ENCODE assay signal across 8 mouse cellular contexts in the genomic region with DNA sequence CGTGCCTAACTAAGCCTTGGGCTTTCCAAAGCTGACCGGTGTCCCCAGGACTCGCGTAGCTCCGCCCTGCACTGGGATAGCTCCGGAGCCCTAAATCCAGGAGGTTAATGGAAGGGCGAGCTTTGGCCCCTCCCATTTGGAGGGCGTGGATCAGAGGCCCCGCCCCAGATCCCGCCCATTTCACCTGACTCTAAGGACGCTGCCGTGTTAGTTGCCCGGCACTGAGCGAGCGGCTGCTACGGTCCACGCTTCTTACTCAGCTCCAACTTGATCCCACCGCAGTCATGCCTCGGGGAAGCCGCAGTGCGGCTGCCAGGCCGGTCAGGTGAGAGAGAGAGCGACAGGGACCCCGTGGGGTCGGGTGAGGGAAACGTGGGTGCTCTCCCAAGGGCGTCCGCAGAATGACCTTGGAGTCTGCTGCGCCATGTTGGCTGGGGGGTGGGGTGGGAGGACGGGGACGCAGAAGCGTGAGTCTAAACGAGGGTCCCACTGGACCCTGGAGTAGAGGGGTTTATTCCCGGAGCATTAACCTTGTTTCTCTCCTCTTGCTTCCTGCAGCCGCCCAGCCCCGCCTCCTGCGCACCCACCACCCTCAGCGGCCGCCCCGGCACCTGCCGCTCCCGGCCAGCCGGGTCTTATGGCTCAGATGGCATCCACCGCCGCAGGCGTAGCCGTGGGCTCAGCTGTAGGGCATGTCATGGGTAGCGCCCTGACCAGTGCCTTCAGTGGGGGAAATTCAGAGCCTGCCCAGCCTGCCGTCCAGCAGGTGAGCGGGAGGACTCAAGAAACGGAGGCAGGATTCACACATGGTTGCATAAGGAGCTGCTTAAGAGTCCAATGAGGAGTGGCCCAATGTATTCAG. TPM values are rescaled to one million over a fixed set of nuclear protein-coding genes. Genes with fewer than 3 reads are reported as not detected.
DNase-seq lines count a peak whose midpoint lies in the region; ATAC-seq and TF ChIP-seq lines count a peak whose summit lies in the region.

A gene (minus strand): TSS at position 817 of the 862 bp plus-strand sequence.

- in situ Hi-C loops in CH12.LX (cut with MboI; ENCODE audit: low pct_ligation_motif_present, low pct_unique_long_range_greater_than_20kb, low sequenced_read_pairs): loop anchor here (5.0 kb wide), 1 partner anchor 39 kb away; no protein-coding TSS in a partner anchor

- peak; percentile 81 for ATAC-seq in heart, embryonic 15.5 days (replicated peaks; ENCODE audit: insufficient number of reproducible peaks, insufficient read depth, low FRiP score, low read depth)
- peak; percentile 74 for ATAC-seq in liver, embryonic 13.5 days (ENCODE audit: low read depth)
- peak; percentile 80 for ATAC-seq in stomach, embryonic 15.5 days (ENCODE audit: insufficient read depth, low FRiP score, low read depth)

- peak within 1 kb of the TSS; percentile 99 for H3K27ac ChIP-seq in CH12.LX (ENCODE audit: insufficient read depth, low read depth)
- H3K27ac ChIP-seq in heart, embryonic 15.5 days: peak within 1 kb of the TSS; percentile 90
- peak within 1 kb of the TSS; percentile 95 for H3K27ac ChIP-seq in liver, embryonic 13.5 days
- no peak within 1 kb of the TSS for H3K27ac ChIP-seq in stomach, embryonic 15.5 days

- H3K4me2 ChIP-seq in CH12.LX (ENCODE audit: insufficient read depth, low read depth, poor library complexity, severe bottlenecking): peak within 1 kb of the TSS; percentile 90
- H3K4me2 ChIP-seq in heart, embryonic 15.5 days: peak within 1 kb of the TSS; percentile 77
- peak within 1 kb of the TSS; percentile 94 for H3K4me2 ChIP-seq in liver, embryonic 13.5 days
- peak within 1 kb of the TSS; percentile 82 for H3K4me2 ChIP-seq in stomach, embryonic 15.5 days

- peaks cover 0 to 15% of the 10 kb centered on the region in 2 experiments for H3K36me3 ChIP-seq in CH12.LX (replicated peaks in 1 of 2; ENCODE audit: control insufficient read depth in 1 of 2, insufficient read depth in 1 of 2, low read length in 1 of 2)
- no peaks in the 10 kb centered on the region for H3K36me3 ChIP-seq in heart, embryonic 15.5 days
- peaks cover 16% of the 10 kb centered on the region for H3K36me3 ChIP-seq in liver, embryonic 13.5 days
- no peaks in the 10 kb centered on the region for H3K36me3 ChIP-seq in stomach, embryonic 15.5 days

- 2% methylated on average over 51 of the region's 51 CpGs for WGBS in heart, embryonic 15.5 days
- WGBS in liver, embryonic 13.5 days (ENCODE audit: insufficient replicate concordance): 2% methylated on average over 51 of the region's 51 CpGs
- WGBS in stomach, embryonic 15.5 days: 2% methylated on average over 51 of the region's 51 CpGs

- no peak for TF ChIP-seq RAD21 in CH12.LX (IDR thresholded peaks at IDR 0.05; ENCODE audit: low read depth, low read length)

- peak within 1 kb of the TSS; percentile 77 to 92 (median 80) for H3K4me3 ChIP-seq in CH12.LX (replicated peaks in 1 of 3; ENCODE audit: low read depth in 2 of 3, low read length in 2 of 3, poor library complexity in 1 of 3)
- peak within 1 kb of the TSS; percentile 73 for H3K4me3 ChIP-seq in heart, embryonic 15.5 days
- peak within 1 kb of the TSS; percentile 80 for H3K4me3 ChIP-seq in liver, embryonic 13.5 days (replicated peaks)
- H3K4me3 ChIP-seq in stomach, embryonic 15.5 days (replicated peaks): peak within 1 kb of the TSS; percentile 55

- peaks cover 27% of the 10 kb centered on the region for H3K27me3 ChIP-seq in CH12.LX (replicated peaks)
- peaks cover 16% of the 10 kb centered on the region for H3K27me3 ChIP-seq in heart, embryonic 15.5 days
- H3K27me3 ChIP-seq in liver, embryonic 13.5 days: peaks cover 34% of the 10 kb centered on the region
- H3K27me3 ChIP-seq in stomach, embryonic 15.5 days (replicated peaks): 0 out of 2 replicates have a peak, but pooled peaks cover 5% of the 10 kb centered on the region

- dilution Hi-C loops in CH12.LX (cut with MboI; ENCODE audit: extremely low pct_ligation_motif_present, extremely low pct_unique_long_range_greater_than_20kb, low sequenced_read_pairs): no loop called here

- TF ChIP-seq POLR2A in CH12.LX (IDR thresholded peaks at IDR 0.05; ENCODE audit: low read depth, low read length): peak; percentile 93

- H3K9me3 ChIP-seq in CH12.LX (replicated peaks; ENCODE audit: low read length): no peaks in the 10 kb centered on the region
- no peaks in the 10 kb centered on the region for H3K9me3 ChIP-seq in heart, embryonic 15.5 days (replicated peaks)
- no peaks in the 10 kb centered on the region for H3K9me3 ChIP-seq in liver, embryonic 13.5 days (replicated peaks)
- H3K9me3 ChIP-seq in stomach, embryonic 15.5 days: no peaks in the 10 kb centered on the region

- no peaks in the 10 kb centered on the region for H3K79me2 ChIP-seq in CH12.LX (replicated peaks; ENCODE audit: control insufficient read depth, extremely low read depth, insufficient read depth, poor library complexity, severe bottlenecking)

- TF ChIP-seq CTCF in CH12.LX (conservative IDR thresholded peaks at IDR 0.05 in 1 of 2, IDR thresholded peaks at IDR 0.05 in 1 of 2; ENCODE audit: low read depth in 2 of 2, low read length in 2 of 2): no peak

- H3K9ac ChIP-seq in CH12.LX (ENCODE audit: insufficient read depth, low read depth): peak within 1 kb of the TSS; percentile 75
- H3K9ac ChIP-seq in heart, embryonic 15.5 days: peak within 1 kb of the TSS; percentile 79
- H3K9ac ChIP-seq in liver, embryonic 13.5 days: peak within 1 kb of the TSS; percentile 88
- H3K9ac ChIP-seq in stomach, embryonic 15.5 days: peak within 1 kb of the TSS; percentile 29

- DNase-seq in CH12.LX (ENCODE audit: extremely low read depth): peak; percentile 84
- DNase-seq in c-Kit-negative CD71-positive TER-119-positive erythroid progenitor cells, embryonic 14.5 days (ENCODE audit: low read depth, low spot score): peak; percentile 94
- peak; percentile 28 for DNase-seq in fat pad, adult 2 months (ENCODE audit: extremely low read depth, low read depth, low spot score)
- DNase-seq in kidney, postnatal 14 days: peak; percentile 94
- peak; percentile 69 for DNase-seq in liver, embryonic 13.5 days
- peak; percentile 50 to 63 for DNase-seq in natural killer cell, adult 2 months (ENCODE audit: low spot score in 2 of 2)

- peaks cover 23 to 54% of the 10 kb centered on the region in 2 experiments for H3K4me1 ChIP-seq in CH12.LX (ENCODE audit: control insufficient read depth in 1 of 2, insufficient read depth in 2 of 2)
- H3K4me1 ChIP-seq in heart, embryonic 15.5 days (replicated peaks): peaks cover 47% of the 10 kb centered on the region
- H3K4me1 ChIP-seq in liver, embryonic 13.5 days (replicated peaks): peaks cover 81% of the 10 kb centered on the region
- H3K4me1 ChIP-seq in stomach, embryonic 15.5 days: peaks cover 27% of the 10 kb centered on the region

- no peak for TF ChIP-seq EP300 in CH12.LX (IDR thresholded peaks at IDR 0.05; ENCODE audit: low read length)

TF ChIP-seq in CH12.LX, 34 proteins besides CTCF, POLR2A, EP300 and RAD21 (continues in another document):
- TF ChIP-seq CHD2 (IDR thresholded peaks at IDR 0.05; ENCODE audit: low read length) (peak; percentile 44; the same call in 1 of the 2 replicates), ZNF384 (IDR thresholded peaks at IDR 0.05; ENCODE audit: low read depth, low read length) (no peak), PAX5 (IDR thresholded peaks at IDR 0.05; ENCODE audit: low read length) (no peak), USF1 (IDR thresholded peaks at IDR 0.05; ENCODE audit: low read depth, low read length) (no peak), JUND (conservative IDR thresholded peaks at IDR 0.05; ENCODE audit: low read depth, low read length) (no peak), ELF1 (IDR thresholded peaks at IDR 0.05; ENCODE audit: low read depth, low read length) (peak; percentile 47), NELFE (IDR thresholded peaks at IDR 0.05; ENCODE audit: low read depth, low read length) (peak; percentile 86), ZC3H11A (IDR thresholded peaks at IDR 0.05; ENCODE audit: low read depth, low read length) (no peak), MAZ (IDR thresholded peaks at IDR 0.05; ENCODE audit: low read depth, low read length) (peak; percentile 42; the same call in 1 of the 2 replicates), TBP (conservative IDR thresholded peaks at IDR 0.05; ENCODE audit: low read depth, low read length) (peak; percentile 54; the same call in 1 of the 2 replicates), USF2 (conservative IDR thresholded peaks at IDR 0.05; ENCODE audit: low read depth, low read length) (no peak), IRF4 (IDR thresholded peaks at IDR 0.05; ENCODE audit: low read depth, low read length) (no peak), MYC (IDR thresholded peaks at IDR 0.05; ENCODE audit: low read depth, low read length) (peak; percentile 62), RCOR1 (conservative IDR thresholded peaks at IDR 0.05; ENCODE audit: low read depth, low read length) (0 out of 2 replicates have a peak, but pooled peaks have one; percentile 42), BHLHE40 (IDR thresholded peaks at IDR 0.05; ENCODE audit: low read depth, low read length) (peak; percentile 76), HCFC1 (IDR thresholded peaks at IDR 0.05; ENCODE audit: low read depth, low read length) (0 out of 2 replicates have a peak, but pooled peaks have one; percentile 29), MAX (IDR thresholded peaks at IDR 0.05; ENCODE audit: low read length) (peak; percentile 35; the same call in 1 of the 2 replicates), NRF1 (IDR thresholded peaks at IDR 0.05; ENCODE audit: low read depth, low read length) (0 out of 2 replicates have a peak, but pooled peaks have one; percentile 35), POLR2AphosphoS2 (IDR thresholded peaks at IDR 0.05; ENCODE audit: low read depth, low read length) (peak; percentile 62; the same call in 1 of the 2 replicates), MEF2A (IDR thresholded peaks at IDR 0.05; ENCODE audit: borderline replicate concordance, low read depth, low read length) (0 out of 2 replicates have a peak, but pooled peaks have one; percentile 34), E2F4 (IDR thresholded peaks at IDR 0.05; ENCODE audit: insufficient replicate concordance, low read depth, low read length) (no peak), CHD1 (IDR thresholded peaks at IDR 0.05; ENCODE audit: low read depth, low read length) (no peak), MXI1 (IDR thresholded peaks at IDR 0.05; ENCODE audit: low read depth, low read length) (peak; percentile 85), ZKSCAN1 (IDR thresholded peaks at IDR 0.05; ENCODE audit: borderline replicate concordance, low read depth, low read length) (no peak), ZMIZ1 (IDR thresholded peaks at IDR 0.05; ENCODE audit: low read depth, low read length) (peak; percentile 87)

RNA-seq across cellular contexts. Expression of the gene that starts here (rescaled TPM):
- total RNA-seq in CH12.LX (2012; rRNA removed) (0.76 and 1.1 TPM in 2 replicates), CH12.LX (2014; rRNA removed) (not detected in 2 replicates)
- 0.56 and 0.99 TPM in 2 replicates for polyA plus RNA-seq in CH12.LX (2012; ENCODE audit: insufficient read length, low read depth)
- polyA plus RNA-seq in heart, embryonic 15.5 days (2015; fragmentation: Nextera tagmentation; extraction: Ambion mirVana): 25.6 and 38.1 TPM in 2 replicates
- polyA plus RNA-seq in liver, embryonic 13.5 days (2015; fragmentation: Nextera tagmentation; extraction: Ambion mirVana): 3.6 and 4.1 TPM in 2 replicates
- 33.4 and 42.0 TPM in 2 replicates for polyA plus RNA-seq in stomach, embryonic 15.5 days (2015; fragmentation: Nextera tagmentation; extraction: Ambion mirVana)

Comparison
In these comparisons a context has a peak if more than half of its experiments do, and no peak if none do; other contexts are left out.
1. DNase-seq: peak in every context shown above with its lines; median percentile 94 in c-Kit-negative CD71-positive TER-119-positive erythroid progenitor cells, embryonic 14.5 days; 94 in kidney, postnatal 14 days; 84 in CH12.LX; 69 in liver, embryonic 13.5 days; 56 in natural killer cell, adult 2 months; 28 in fat pad, adult 2 months.
2. H3K9ac ChIP-seq: peak in every context shown above with its lines; median percentile 88 in liver, embryonic 13.5 days; 79 in heart, embryonic 15.5 days; 75 in CH12.LX; 29 in stomach, embryonic 15.5 days.